Mouse (Mus musculus): ENCODE data around the gene Hadhb. TPM values are rescaled to one million over a fixed set of nuclear protein-coding genes. Genes with fewer than 3 reads are reported as not detected.

Hadhb gene
- polyA plus RNA-seq, 2 experiments, result 60.7 to 123 TPM

GRCm38 (mm10) chr5:30111771-30112170 lies 43.3 kb upstream of the Hadhb start:
- WGBS (ENCODE audit: insufficient replicate concordance), result 47% methylated on average over 3 of the region's 3 CpGs
- no peak overlapping the region for H3K4me2 ChIP-seq (ENCODE audit: low read depth)
- H3K9me3 ChIP-seq (ENCODE audit: control insufficient read depth, low read length), result no peaks in the 10 kb centered on the region
- no peak for TF ChIP-seq CTCF (IDR thresholded peaks at IDR 0.05; ENCODE audit: low read depth)
- TF ChIP-seq EP300 (IDR thresholded peaks at IDR 0.05; ENCODE audit: low read depth), result no peak
- ATAC-seq (ENCODE audit: insufficient read depth), result no peak
- peaks cover 68% of the 10 kb centered on the region for H3K27me3 ChIP-seq (ENCODE audit: control insufficient read depth, insufficient read depth, low read length)
- no peak for DNase-seq (ENCODE audit: low read depth in 3 of 3, low spot score in 3 of 3)
- no peak overlapping the region for H3K27ac ChIP-seq
- no peak overlapping the region for H3K4me3 ChIP-seq (ENCODE audit: insufficient read depth in 1 of 2, low read depth in 2 of 2, low read length in 2 of 2)
- peaks cover 0 to 6% of the 10 kb centered on the region in 2 experiments; a peak in 2 of 4 replicates for H3K4me1 ChIP-seq (replicated peaks; ENCODE audit: control insufficient read depth in 2 of 2, insufficient read depth in 2 of 2, low read length in 1 of 2)
- H3K36me3 ChIP-seq (replicated peaks; ENCODE audit: control insufficient read depth, insufficient read depth, low read depth), result no peaks in the 10 kb centered on the region
- H3K9ac ChIP-seq (replicated peaks), result no peak overlapping the region

GRCm38 (mm10) chr5:30112533-30113068 lies 42.4 kb upstream of the Hadhb start:
- DNase-seq (ENCODE audit: low read depth in 3 of 3, low spot score in 3 of 3), result no peak
- Histone ChIP-seq H3K27me3 (ENCODE audit: control insufficient read depth, insufficient read depth, low read length) (peaks cover 60% of the 10 kb centered on the region), H3K9me3 (ENCODE audit: control insufficient read depth, low read length) (no peaks in the 10 kb centered on the region), H3K4me3 (ENCODE audit: insufficient read depth in 1 of 2, low read depth in 2 of 2, low read length in 2 of 2) (no peak overlapping the region), H3K4me1 (replicated peaks; ENCODE audit: control insufficient read depth in 2 of 2, insufficient read depth in 2 of 2, low read length in 1 of 2) (peaks cover 0 to 6% of the 10 kb centered on the region in 2 experiments; a peak in 2 of 4 replicates), H3K4me2 (ENCODE audit: low read depth) (no peak overlapping the region), H3K27ac (no peak overlapping the region), H3K36me3 (replicated peaks; ENCODE audit: control insufficient read depth, insufficient read depth, low read depth) (no peaks in the 10 kb centered on the region), H3K9ac (replicated peaks) (no peak overlapping the region)
- 71% methylated on average over 3 of the region's 3 CpGs for WGBS (ENCODE audit: insufficient replicate concordance)
- no peak for ATAC-seq (ENCODE audit: insufficient read depth)
- TF ChIP-seq EP300 (IDR thresholded peaks at IDR 0.05; ENCODE audit: low read depth) (no peak), CTCF (IDR thresholded peaks at IDR 0.05; ENCODE audit: low read depth) (peak; percentile 42)

DNA sequence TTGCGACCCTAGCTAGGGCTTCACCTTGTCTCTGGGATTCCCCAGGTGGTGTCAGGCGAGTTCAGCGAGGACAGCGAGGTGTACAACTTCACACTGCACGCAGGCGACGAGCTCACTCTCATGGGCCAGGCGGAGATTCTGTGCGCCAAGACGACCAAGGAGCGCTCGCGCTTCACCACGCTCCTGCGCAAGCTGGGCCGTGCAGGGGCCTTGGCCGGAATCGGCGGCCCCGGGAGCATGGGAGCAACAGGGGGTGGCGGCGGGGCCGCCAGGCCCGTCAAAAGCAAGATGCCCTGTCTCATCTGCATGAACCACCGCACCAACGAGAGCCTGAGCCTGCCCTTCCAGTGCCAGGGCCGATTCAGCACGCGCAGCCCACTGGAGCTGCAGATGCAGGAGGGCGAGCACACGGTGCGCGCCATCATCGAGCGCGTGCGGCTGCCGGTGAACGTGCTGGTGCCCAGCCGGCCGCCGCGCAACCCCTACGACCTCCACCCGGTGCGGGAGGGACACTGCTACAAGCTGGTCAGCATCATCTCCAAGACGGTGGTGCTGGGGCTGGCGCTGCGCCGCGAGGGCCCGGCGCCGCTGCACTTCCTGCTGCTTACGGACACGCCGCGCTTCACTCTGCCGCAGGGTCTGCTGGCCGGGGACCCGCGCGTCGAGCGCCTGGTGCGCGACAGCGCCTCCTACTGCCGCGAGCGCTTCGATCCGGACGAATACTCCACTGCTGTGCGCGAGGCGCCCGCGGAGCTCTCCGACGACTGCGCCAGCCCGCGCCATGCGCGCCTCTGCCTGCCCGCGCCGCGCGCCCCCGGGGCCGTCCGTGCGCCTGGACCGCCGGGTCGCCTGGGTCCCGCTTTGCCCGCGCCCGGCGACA lies 40.9 kb upstream of the Hadhb start:
- ATAC-seq (ENCODE audit: insufficient read depth), result peak; percentile 38; the same call in 1 of the 2 replicates
- H3K4me3 ChIP-seq (ENCODE audit: insufficient read depth in 1 of 2, low read depth in 2 of 2, low read length in 2 of 2), result peak overlapping the region; percentile 22 to 48
- H3K27ac ChIP-seq, result no peak overlapping the region
- no peak overlapping the region for H3K9ac ChIP-seq (replicated peaks)
- WGBS (ENCODE audit: insufficient replicate concordance), result under 1% methylated on average over 99 of the region's 103 CpGs
- peaks cover 0 to 6% of the 10 kb centered on the region in 2 experiments; a peak in 2 of 4 replicates for H3K4me1 ChIP-seq (replicated peaks; ENCODE audit: control insufficient read depth in 2 of 2, insufficient read depth in 2 of 2, low read length in 1 of 2)
- DNase-seq (ENCODE audit: low read depth in 3 of 3, low spot score in 3 of 3), result peak in 1 of 3 experiments; percentile 20
- peaks cover 50% of the 10 kb centered on the region for H3K27me3 ChIP-seq (ENCODE audit: control insufficient read depth, insufficient read depth, low read length)
- no peaks in the 10 kb centered on the region for H3K36me3 ChIP-seq (replicated peaks; ENCODE audit: control insufficient read depth, insufficient read depth, low read depth)
- H3K9me3 ChIP-seq (ENCODE audit: control insufficient read depth, low read length), result no peaks in the 10 kb centered on the region
- H3K4me2 ChIP-seq (ENCODE audit: low read depth), result peak overlapping the region; percentile 61
- TF ChIP-seq CTCF (IDR thresholded peaks at IDR 0.05; ENCODE audit: low read depth) (peak; percentile 53), EP300 (IDR thresholded peaks at IDR 0.05; ENCODE audit: low read depth) (no peak)

GRCm38 (mm10) chr5:30114761-30115140 lies 40.3 kb upstream of the Hadhb start:
- no peak for ATAC-seq (ENCODE audit: insufficient read depth)
- peak overlapping the region; percentile 61 for H3K4me2 ChIP-seq (ENCODE audit: low read depth)
- H3K4me3 ChIP-seq (ENCODE audit: insufficient read depth in 1 of 2, low read depth in 2 of 2, low read length in 2 of 2), result peak overlapping the region in 1 of 2 experiments; percentile 48; a peak in 3 of 4 replicates
- H3K9ac ChIP-seq (replicated peaks), result no peak overlapping the region
- H3K36me3 ChIP-seq (replicated peaks; ENCODE audit: control insufficient read depth, insufficient read depth, low read depth), result peaks cover 6% of the 10 kb centered on the region
- peaks cover 47% of the 10 kb centered on the region for H3K27me3 ChIP-seq (ENCODE audit: control insufficient read depth, insufficient read depth, low read length)
- peaks cover 0 to 6% of the 10 kb centered on the region in 2 experiments; a peak in 2 of 4 replicates for H3K4me1 ChIP-seq (replicated peaks; ENCODE audit: control insufficient read depth in 2 of 2, insufficient read depth in 2 of 2, low read length in 1 of 2)
- TF ChIP-seq CTCF (IDR thresholded peaks at IDR 0.05; ENCODE audit: low read depth) (no peak), EP300 (IDR thresholded peaks at IDR 0.05; ENCODE audit: low read depth) (no peak)
- under 1% methylated on average over 26 of the region's 28 CpGs for WGBS (ENCODE audit: insufficient replicate concordance)
- no peak overlapping the region for H3K27ac ChIP-seq
- DNase-seq (ENCODE audit: low read depth in 3 of 3, low spot score in 3 of 3), result no peak
- H3K9me3 ChIP-seq (ENCODE audit: control insufficient read depth, low read length), result no peaks in the 10 kb centered on the region

DNA sequence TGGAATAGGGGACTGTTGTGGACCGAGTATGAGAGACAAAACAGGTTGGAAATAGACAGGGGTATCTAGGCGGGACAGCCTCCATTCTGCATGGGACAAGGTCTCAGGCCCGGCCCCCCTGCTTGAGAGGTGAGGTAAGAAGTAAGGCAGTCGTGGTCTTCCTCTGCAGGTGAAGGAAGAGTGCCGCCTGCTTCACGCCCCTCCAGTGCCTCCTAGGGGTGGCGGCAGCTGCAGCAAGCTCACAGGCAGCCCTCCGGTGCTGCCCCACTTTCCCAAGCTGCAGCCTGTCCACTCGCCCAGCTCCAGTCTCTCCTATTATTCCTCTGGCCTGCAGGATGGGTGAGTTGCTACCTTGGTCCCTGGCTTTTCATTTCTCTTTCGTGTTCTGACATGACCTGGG lies 39.3 kb upstream of the Hadhb start:
- Histone ChIP-seq H3K27me3 (ENCODE audit: control insufficient read depth, insufficient read depth, low read length) (peaks cover 38% of the 10 kb centered on the region), H3K9ac (replicated peaks) (no peak overlapping the region), H3K36me3 (replicated peaks; ENCODE audit: control insufficient read depth, insufficient read depth, low read depth) (peaks cover 15% of the 10 kb centered on the region), H3K27ac (no peak overlapping the region), H3K4me2 (ENCODE audit: low read depth) (no peak overlapping the region), H3K9me3 (ENCODE audit: control insufficient read depth, low read length) (no peaks in the 10 kb centered on the region), H3K4me1 (replicated peaks; ENCODE audit: control insufficient read depth in 2 of 2, insufficient read depth in 2 of 2, low read length in 1 of 2) (peaks cover 0 to 6% of the 10 kb centered on the region in 2 experiments; a peak in 2 of 4 replicates), H3K4me3 (ENCODE audit: insufficient read depth in 1 of 2, low read depth in 2 of 2, low read length in 2 of 2) (no peak overlapping the region)
- ATAC-seq (ENCODE audit: insufficient read depth), result no peak
- DNase-seq (ENCODE audit: low read depth in 3 of 3, low spot score in 3 of 3), result no peak
- WGBS (ENCODE audit: insufficient replicate concordance), result 31% methylated on average over 10 of the region's 10 CpGs
- TF ChIP-seq EP300 (IDR thresholded peaks at IDR 0.05; ENCODE audit: low read depth) (no peak), CTCF (IDR thresholded peaks at IDR 0.05; ENCODE audit: low read depth) (peak; percentile 52)

Measured in liver, embryonic 14.5 days (tissue).